Mouse (Mus musculus) left cerebral cortex, postnatal 10 days (tissue): ENCODE results near the gene Speer4c. TPM values are rescaled to one million over a fixed set of nuclear protein-coding genes. Genes with fewer than 3 reads are reported as not detected.
"Not testable (repeated sequence)": the region's sequence is repeated elsewhere in the genome, so short reads cannot be mapped to it uniquely, and the experiment has no call there.

Source experiments
- DNase-seq, 2 experiments: peaks; one replicate each; pipeline ENCODE4 v3.0.0; 2021 to 2022; ENCODE audit warnings: low spot score in 2 of 2, mixed read lengths in 1 of 2; ENCODE audit errors: extremely low spot score in 1 of 2
- intact Hi-C: fragments of 180-260 bp; cut with DNase I; formaldehyde crosslinking; loops from one replicate; pipeline ENCODE4 v1.15.1; 2025
- total RNA-seq, 2 experiments: library from RNA; stranded (reverse); gene quantifications; 2 replicates each; pipeline ENCODE4 v1.2.3; 2021

The Speer4c gene
- total RNA-seq: not detected

GRCm38 (mm10) chr5:15714171-15714570 is at the start of gene Speer4c:
Gene Speer4c, minus strand, starts transcription at chr5:15714271.
- intact Hi-C loops, DNase-seq: not testable (repeated sequence)

DNA sequence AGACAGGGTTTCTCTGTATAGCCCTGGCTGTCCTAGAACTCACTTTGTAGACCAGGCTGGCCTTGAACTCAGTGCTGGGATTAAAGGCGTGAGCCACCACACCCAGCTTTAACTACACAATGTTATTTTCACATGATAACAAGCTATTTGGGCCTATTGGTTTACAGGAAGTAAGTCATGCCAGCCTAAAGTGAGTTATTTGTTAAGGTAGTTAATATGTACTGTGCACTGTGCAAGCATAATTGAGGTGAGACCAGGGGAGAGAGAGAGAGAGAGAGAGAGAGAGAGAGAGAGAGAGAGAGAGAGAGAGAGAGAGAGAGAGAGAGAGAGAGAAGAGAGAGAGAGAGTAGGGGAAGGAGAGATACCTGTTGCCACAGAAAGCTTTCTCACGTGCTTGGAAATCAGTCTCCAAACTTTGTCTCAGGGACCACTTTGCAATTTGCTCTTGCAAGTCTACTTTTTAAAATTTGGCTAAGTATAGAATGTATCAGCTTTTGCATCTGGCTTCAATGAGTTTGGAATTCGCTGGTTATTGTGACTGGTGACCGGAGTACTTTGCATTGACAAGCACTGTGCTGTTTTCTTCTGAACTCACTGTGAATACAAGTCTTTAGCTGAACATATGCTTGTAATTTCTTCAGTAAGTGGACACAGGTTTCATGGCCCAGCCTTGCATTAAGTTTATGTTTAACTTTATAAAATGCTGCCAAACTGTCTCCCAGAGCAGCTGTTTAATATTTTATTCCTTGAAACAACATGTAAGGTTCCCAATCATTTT is 33.6 kb upstream of the Speer4c start:
- DNase-seq: no peak
- intact Hi-C loops: no loop called here

DNA sequence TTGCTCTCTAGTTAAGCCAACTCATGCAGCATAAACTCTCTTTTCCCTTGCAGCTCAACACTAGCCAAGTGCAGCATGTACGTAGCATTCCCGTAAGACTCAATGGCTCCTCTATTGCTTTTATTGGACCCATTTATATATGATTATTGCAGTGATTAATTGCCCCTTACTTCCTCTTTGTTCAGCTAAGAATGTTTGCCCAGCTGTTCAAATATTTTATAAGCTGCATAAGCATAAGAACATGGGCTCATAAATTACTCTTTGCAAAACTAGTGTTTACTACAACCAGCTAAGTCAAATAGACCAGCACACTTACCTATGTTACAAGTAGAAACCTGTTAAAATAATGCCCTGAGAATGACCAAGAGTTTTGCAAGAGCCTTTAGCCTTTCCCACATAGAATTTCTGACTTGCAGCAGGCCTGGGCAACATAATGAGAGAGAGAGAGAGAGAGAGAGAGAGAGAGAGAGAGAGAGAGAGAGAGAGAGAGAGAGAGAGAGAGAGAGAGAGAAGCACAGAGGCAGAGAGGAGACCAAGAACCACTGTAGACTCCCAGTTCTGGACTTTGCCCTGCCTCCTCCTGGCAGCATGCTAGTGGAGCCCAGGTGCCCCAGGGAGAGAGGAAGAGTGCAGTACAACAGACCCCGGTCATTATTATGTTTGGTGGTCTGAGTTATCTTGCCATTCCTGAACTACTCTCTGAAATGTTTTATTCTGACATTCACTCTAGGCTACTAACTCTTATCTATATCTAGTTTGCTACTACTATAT is 20.2 kb upstream of the Speer4c start:
- intact Hi-C loops: no loop called here
- DNase-seq: no peak

DNA sequence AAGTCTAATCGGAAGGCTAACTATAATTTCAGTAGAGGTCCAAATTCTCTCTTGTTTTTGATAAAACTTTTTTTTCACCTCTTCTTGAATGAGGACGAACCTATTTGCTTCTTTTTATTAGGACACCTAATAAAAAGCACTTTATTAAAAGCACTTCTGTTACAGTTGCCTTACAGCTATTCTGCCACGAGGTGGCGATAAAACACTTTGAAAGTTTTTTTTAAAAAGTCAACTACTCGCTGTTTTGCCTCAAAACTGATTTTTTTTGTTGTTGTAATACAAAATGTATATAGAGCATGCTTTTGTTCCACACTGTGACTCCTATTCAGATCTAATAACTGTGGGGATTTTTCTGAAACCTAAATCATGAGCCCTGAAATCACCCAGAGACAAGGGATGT is 11.2 kb downstream of the Speer4c start:
- intact Hi-C loops: loop anchor here (10.0 kb wide), 1 partner anchor 592 kb away; no protein-coding TSS in a partner anchor
- peak in 1 of 2 experiments; percentile 33 for DNase-seq

DNA sequence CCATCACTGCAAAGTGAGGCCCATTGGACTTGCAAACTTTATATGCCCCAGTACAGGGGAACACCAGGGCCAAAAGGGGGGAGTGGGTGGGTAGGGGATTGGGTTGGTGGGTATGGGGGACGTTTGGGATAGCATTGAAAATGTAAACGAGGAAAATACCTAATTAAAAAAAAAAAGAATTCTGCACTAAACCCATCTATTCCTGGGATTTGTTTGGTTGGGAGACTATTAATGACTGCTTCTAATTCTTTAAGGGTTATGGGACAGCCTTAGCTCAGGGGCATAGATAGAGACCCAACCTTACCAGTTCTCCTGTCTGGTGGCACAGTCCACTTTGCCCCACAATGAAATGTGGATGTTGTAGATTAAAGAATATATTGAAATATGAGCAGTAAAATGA is 16.4 kb downstream of the Speer4c start:
- intact Hi-C loops, DNase-seq: not testable (repeated sequence)

- intact Hi-C loops, DNase-seq: not testable (repeated sequence)
Observed at GRCm38 (mm10) chr5:15691849-15692248, 22.2 kb downstream of the Speer4c start.

DNA sequence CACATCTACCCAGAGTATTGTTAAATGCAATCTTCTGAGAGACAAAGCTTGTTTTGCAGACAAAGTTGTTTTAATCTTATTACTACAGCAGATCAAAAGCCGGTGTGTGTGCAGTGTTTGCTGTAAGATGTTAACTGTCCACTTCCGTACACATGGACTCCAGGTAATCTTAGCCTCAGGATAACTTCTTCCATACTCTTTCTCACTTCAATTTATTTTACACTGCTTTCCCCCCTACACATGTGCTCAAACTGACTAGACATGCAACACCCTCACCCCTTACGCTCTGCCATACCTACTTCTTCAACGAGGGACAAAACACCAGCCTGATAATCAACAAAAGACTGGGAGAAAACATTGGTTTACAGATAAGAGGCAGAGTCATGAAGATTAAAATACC is 23.2 kb downstream of the Speer4c start:
- intact Hi-C loops, DNase-seq: not testable (repeated sequence)

DNA sequence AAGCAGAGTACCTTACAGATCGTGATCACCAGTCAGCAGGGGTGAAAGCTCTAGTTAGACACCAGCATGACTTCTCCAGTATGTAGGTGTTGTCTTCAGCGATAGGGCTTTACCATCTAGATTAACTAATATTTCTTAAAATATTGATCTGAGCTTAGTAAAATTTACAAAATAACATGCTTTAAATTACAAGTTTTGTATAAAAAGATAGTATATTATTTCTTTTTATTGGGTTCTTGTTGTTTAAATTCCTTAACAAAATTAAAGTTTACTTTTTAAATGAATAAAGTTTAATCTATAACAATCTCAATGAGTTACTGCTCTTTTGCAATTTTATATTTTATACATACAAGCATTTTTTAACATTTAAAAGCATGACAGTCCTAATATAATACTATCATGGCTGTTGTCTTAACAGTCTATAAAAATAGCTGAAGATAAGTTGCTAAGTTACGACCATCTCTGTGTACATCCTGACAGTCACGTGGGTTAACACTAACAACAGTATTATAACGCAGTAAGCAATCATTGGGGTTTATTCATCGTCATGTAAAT is 24.3 kb downstream of the Speer4c start:
- DNase-seq, intact Hi-C loops: not testable (repeated sequence)

GRCm38 (mm10) chr5:15688874-15689658 is 25.0 kb downstream of the Speer4c start:
- intact Hi-C loops, DNase-seq: not testable (repeated sequence)

- intact Hi-C loops, DNase-seq: not testable (repeated sequence)
Observed at GRCm38 (mm10) chr5:15681301-15682035, 32.6 kb downstream of the Speer4c start.

DNA sequence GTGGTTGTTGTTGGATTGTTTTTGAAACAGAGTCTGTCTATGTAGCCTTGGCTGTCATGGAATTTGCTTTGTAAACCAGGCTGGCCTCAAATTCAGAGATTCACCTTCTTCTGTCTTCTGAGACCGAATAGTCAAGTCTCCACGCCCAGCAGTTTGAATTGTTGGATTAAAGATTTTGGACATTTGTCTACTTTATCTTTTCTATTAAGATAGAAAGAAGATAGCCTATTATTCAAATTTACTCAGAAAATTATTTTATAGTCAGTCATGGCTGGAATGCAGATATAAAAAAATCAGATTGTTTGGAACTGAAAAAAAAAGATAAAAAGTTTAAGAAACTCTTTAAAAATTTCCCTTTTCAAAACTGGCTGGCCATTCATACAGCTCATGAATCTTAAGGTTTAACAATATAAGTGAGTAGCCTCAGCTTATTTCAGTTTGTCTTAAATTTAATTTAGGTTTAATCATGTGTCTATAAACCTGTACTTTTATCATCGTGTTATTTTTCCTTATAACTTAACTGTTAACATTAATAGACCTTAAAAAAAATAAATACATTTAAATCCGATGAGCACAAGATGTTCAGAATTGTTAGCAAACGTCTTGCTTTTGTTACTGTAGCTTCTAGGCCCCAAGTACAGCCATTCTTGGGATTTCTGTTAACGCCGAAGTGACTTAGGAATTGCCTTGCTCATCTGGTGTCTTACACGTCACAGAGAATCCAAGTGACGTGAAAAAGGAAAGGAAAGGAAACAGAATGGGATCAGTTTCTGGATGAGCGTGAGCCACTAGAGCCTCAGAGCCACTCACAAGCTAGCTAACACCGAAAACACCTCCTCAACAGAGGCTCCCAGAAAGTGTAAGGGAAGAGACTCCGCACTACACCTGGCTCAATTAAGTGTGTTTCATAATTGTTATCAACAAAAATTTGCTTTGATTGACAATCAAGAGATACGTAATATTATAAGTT is 33.8 kb downstream of the Speer4c start:
- DNase-seq: not testable (repeated sequence)

DNA sequence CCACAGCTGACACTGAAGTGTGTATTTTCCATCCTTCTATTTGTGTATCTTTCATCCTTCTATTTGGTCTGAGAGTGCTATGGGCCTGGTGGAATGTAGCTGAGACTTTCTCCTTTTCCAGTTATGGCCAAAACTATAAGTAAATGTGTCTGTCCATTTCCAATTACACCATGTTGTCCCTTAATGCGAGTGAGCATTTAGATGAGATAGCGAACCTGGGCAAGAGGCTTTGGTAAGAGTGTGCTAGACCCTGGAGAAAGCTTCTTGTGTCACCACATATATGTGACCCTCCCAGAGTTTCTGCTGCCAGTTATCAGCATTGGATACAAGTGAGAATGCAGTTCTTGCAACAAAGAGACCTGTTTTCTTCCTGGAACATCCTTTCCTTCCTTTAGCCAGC is 35.2 kb downstream of the Speer4c start:
- intact Hi-C loops, DNase-seq: not testable (repeated sequence)

More for the DNA sequence above, 33.8 kb downstream of the Speer4c start:
- intact Hi-C loops: not testable (repeated sequence)

DNA sequence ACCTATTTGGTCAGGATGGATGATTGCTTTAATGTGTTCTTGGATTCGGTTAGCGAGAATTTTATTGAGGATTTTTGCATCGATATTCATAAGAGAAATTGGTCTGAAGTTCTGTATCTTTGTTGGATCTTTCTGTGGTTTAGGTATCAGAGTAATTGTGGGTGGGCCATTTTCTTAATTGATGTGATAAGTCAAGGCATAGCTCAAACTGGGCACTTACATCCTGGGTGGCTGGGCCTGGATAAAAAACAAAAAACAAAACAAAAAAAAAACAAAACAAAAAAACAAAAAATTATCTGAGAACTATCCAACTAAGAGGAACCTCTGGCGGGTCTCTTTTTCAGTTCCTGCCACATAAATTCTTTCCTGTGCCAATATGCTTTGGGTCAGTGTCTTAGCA is 36.3 kb downstream of the Speer4c start:
- DNase-seq, intact Hi-C loops: not testable (repeated sequence)

- intact Hi-C loops, DNase-seq: not testable (repeated sequence)
Observed at GRCm38 (mm10) chr5:15674429-15675244, 39.4 kb downstream of the Speer4c start.

GRCm38 (mm10) chr5:15673989-15674388 is 40.1 kb downstream of the Speer4c start:
- DNase-seq, intact Hi-C loops: not testable (repeated sequence)

DNA sequence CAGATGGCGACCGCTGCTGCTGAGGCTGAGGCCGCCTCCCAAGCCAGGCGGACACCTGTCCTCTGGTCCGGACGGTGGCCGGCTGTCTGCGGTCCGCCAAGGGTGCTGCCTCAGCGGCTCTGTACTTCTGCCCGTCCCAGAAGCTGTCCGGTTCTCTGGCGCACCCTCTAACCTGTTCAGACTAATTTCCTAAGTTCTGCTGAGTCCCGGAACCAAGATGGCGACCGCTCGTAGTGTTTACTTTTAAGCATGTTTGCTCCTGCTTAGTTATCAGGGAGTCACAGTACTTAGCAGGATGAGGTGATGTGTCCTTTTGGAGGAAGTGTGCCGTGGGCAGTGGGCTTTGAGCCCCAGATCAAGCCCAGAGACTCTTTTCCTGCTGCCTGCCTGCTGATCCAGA is 43.3 kb downstream of the Speer4c start:
- intact Hi-C loops, DNase-seq: not testable (repeated sequence)
